Mouse (Mus musculus) heart, adult 2 months (tissue): ENCODE measurements around the gene Foxo6. TPM values are rescaled to one million over a fixed set of nuclear protein-coding genes. Genes with fewer than 3 reads are reported as not detected.

ENCODE experiments used
- DNase-seq, 2 experiments: peaks; one replicate each; pipeline ENCODE4 v3.0.0; 2021
- H3K27ac ChIP-seq: fragments of 200-600 bp; 2 replicates; pipeline ENCODE4 v1.8.1; 2022
- H3K27me3 ChIP-seq: fragments of 200-500 bp; 2 replicates; pipeline ENCODE4 v1.6.1; 2012; ENCODE audit warnings: mild to moderate bottlenecking, low read length, inconsistent platforms, mixed read lengths; ENCODE audit not compliant: control insufficient read depth, insufficient read depth
- H3K36me3 ChIP-seq: fragments of 200-500 bp; 2 replicates; pipeline ENCODE4 v1.6.1; 2012; ENCODE audit warnings: low read length, inconsistent platforms; ENCODE audit not compliant: control insufficient read depth, insufficient read depth
- H3K4me1 ChIP-seq: fragments of 200-500 bp; 2 replicates; pipeline ENCODE4 v1.6.1; 2011; ENCODE audit warnings: low read length; ENCODE audit not compliant: control insufficient read depth, insufficient read depth
- H3K4me3 ChIP-seq: fragments of 200-600 bp; 2 replicates; pipeline ENCODE4 v1.8.1; 2022
- H3K79me2 ChIP-seq: fragments of 200-500 bp; replicated peaks from 2 replicates; pipeline ENCODE4 v1.6.1; 2012; ENCODE audit warnings: mild to moderate bottlenecking, inconsistent platforms, low read length, moderate library complexity, mixed read lengths; ENCODE audit not compliant: control insufficient read depth, insufficient read depth
- H3K9ac ChIP-seq: fragments of 200-500 bp; 2 replicates; pipeline ENCODE4 v1.6.1; 2012; ENCODE audit warnings: low read depth, mild to moderate bottlenecking, control low read depth, inconsistent platforms, low read length, mixed read lengths
- CTCF ChIP-seq: fragments of 200-600 bp; IDR thresholded peaks from 2 replicates; pipeline ENCODE4 v1.8.1; 2022; ENCODE audit warnings: antibody characterized with exemption, mild to moderate bottlenecking, moderate library complexity
- EP300 ChIP-seq: fragments of 200-500 bp; IDR thresholded peaks from 2 replicates; pipeline ENCODE4 v1.6.1; 2011; ENCODE audit warnings: low read depth, low read length, control low read depth; ENCODE audit not compliant: insufficient read depth
- POLR2A ChIP-seq: fragments of 200-500 bp; IDR thresholded peaks from 2 replicates; pipeline ENCODE4 v1.6.1; 2011; ENCODE audit warnings: mild to moderate bottlenecking, low read depth, low read length, control low read depth; ENCODE audit not compliant: insufficient read depth
- WGBS: fragments of 180-500 bp; shearing (Covaris S2); methylation state at CpG from one replicate; pipeline ENCODE4 v1.1.7; 2018; 5-methylcytosine and 5-hydroxymethylcytosine counted together
- intact Hi-C: fragments of 180-260 bp; cut with DNase I; formaldehyde crosslinking; loops from one replicate; pipeline ENCODE4 v1.15.1; 2025
- polyA plus RNA-seq: library from polyadenylated mRNA; depleted of rRNA; stranded (reverse); fragments of >200 nt; gene quantifications from 2 replicates; pipeline ENCODE4 v1.2.3, GENCODE M21; 2012
- total RNA-seq, 2 experiments: library from RNA; stranded (reverse); gene quantifications; 2 replicates each; pipeline ENCODE4 v1.2.3; 2021

The Foxo6 gene
- total and polyA plus RNA-seq, 3 experiments = 3.3 to 5.5 (median 5.4) TPM

- DNase-seq = no peak
- no peaks in the 10 kb centered on the region; the same call in 1 of the 2 replicates for H3K27me3 ChIP-seq
- no peak for TF ChIP-seq EP300
- no peak for TF ChIP-seq POLR2A
- H3K4me3 ChIP-seq = no peak overlapping the region
- 60% methylated on average over 21 of the region's 21 CpGs for WGBS
- H3K4me1 ChIP-seq = no peaks in the 10 kb centered on the region
- intact Hi-C loops = no loop called here
- H3K27ac ChIP-seq = no peak overlapping the region
- no peaks in the 10 kb centered on the region for H3K79me2 ChIP-seq
- no peaks in the 10 kb centered on the region for H3K36me3 ChIP-seq
- no peak overlapping the region for H3K9ac ChIP-seq
These were observed 27.6 kb downstream of the Foxo6 start for GRCm38 (mm10) chr4:120259356-120260181.

- TF ChIP-seq CTCF = no peak
- TF ChIP-seq EP300 = peak; percentile 87
- intact Hi-C loops = no loop called here
- no peaks in the 10 kb centered on the region for H3K79me2 ChIP-seq
- H3K27me3 ChIP-seq = no peaks in the 10 kb centered on the region
- peak; percentile 80 to 88 for DNase-seq
- peaks cover 5% of the 10 kb centered on the region; the same call in 1 of the 2 replicates for H3K4me1 ChIP-seq
- no peak overlapping the region for H3K4me3 ChIP-seq
- no peak overlapping the region for H3K9ac ChIP-seq
- WGBS = 24% methylated on average over 8 of the region's 8 CpGs
- no peaks in the 10 kb centered on the region for H3K36me3 ChIP-seq
- H3K27ac ChIP-seq = peak overlapping the region; percentile 53
These were observed 38.3 kb downstream of the Foxo6 start for GRCm38 (mm10) chr4:120248800-120249261.

- Histone ChIP-seq H3K79me2 (no peaks in the 10 kb centered on the region), H3K4me1 (peaks cover 5% of the 10 kb centered on the region; the same call in 1 of the 2 replicates), H3K4me3 (no peak overlapping the region), H3K27me3 (no peaks in the 10 kb centered on the region; the same call in 1 of the 2 replicates), H3K36me3 (no peaks in the 10 kb centered on the region), H3K9ac (no peak overlapping the region), H3K27ac (peak overlapping the region; percentile 23)
- TF ChIP-seq POLR2A (no peak), EP300 (peak; percentile 94; the same call in 1 of the 2 replicates)
- 13% methylated on average over 5 of the region's 5 CpGs for WGBS
- intact Hi-C loops = no loop called here
- peak; percentile 80 to 90 for DNase-seq
These were observed 39.7 kb downstream of the Foxo6 start for GRCm38 (mm10) chr4:120247412-120247811.

DNA sequence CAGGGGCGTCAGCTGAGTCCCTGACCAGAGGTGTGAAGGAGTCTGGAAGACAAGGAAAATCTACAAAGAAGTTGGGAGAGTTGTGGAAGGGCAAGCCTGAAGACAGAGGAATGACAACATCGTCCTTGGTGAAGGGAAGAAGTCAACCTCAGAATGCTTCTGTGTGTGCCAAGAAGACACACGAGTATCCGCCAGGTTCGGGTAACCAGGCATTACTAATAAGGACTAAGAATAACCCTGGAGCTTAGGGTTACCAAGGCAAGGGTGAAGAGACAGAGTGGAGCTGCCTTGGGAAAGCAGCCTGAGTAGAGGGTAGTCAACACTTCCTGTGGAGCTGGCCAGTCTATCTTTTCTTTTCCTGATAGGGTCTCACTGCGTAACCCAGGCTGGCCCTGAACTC is 41.1 kb downstream of the Foxo6 start:
- TF ChIP-seq POLR2A = no peak
- Histone ChIP-seq H3K4me3 (no peak overlapping the region), H3K27me3 (no peaks in the 10 kb centered on the region; the same call in 1 of the 2 replicates), H3K9ac (no peak overlapping the region), H3K27ac (no peak overlapping the region), H3K4me1 (peaks cover 5% of the 10 kb centered on the region; the same call in 1 of the 2 replicates), H3K36me3 (no peaks in the 10 kb centered on the region), H3K79me2 (no peaks in the 10 kb centered on the region)
- DNase-seq = no peak
- 88% methylated on average over 6 of the region's 6 CpGs for WGBS
- intact Hi-C loops = no loop called here

GRCm38 (mm10) chr4:120242783-120243262 is 44.3 kb downstream of the Foxo6 start:
- H3K4me3 ChIP-seq = no peak overlapping the region
- H3K79me2 ChIP-seq = no peaks in the 10 kb centered on the region
- H3K27me3 ChIP-seq = no peaks in the 10 kb centered on the region; the same call in 1 of the 2 replicates
- intact Hi-C loops = no loop called here
- 3% methylated on average over 10 of the region's 10 CpGs for WGBS
- H3K9ac ChIP-seq = no peak overlapping the region
- DNase-seq = peak in 1 of 2 experiments; percentile 30
- no peaks in the 10 kb centered on the region for H3K36me3 ChIP-seq
- TF ChIP-seq EP300 (no peak), POLR2A (no peak), CTCF (no peak)
- no peak overlapping the region for H3K27ac ChIP-seq
- H3K4me1 ChIP-seq = no peaks in the 10 kb centered on the region

DNA sequence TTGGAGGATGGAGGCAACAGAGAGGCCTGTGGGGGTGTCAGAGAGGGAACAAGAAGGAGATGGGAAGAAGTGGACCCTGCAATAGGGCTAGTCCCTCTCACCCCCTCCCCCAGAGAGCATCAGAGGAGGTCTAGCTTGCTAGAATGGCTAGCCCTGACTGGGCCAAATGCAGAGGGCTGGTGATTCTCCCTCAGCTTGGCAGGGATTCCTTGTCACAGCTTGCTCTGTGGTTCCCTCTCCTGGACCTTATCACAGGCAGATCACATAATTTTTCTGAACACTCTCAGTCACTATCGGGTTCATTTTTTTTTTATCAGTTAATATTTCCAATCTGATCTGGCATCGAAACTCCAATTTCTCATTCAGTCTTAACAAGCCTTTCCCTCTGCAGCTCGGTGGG is 46.0 kb downstream of the Foxo6 start:
- 68% methylated on average over 3 of the region's 3 CpGs for WGBS

More for the DNA sequence above, 46.0 kb downstream of the Foxo6 start:
- H3K36me3 ChIP-seq = no peaks in the 10 kb centered on the region
- TF ChIP-seq POLR2A (no peak), CTCF (no peak), EP300 (no peak)
- no peak overlapping the region for H3K4me3 ChIP-seq
- H3K79me2 ChIP-seq = no peaks in the 10 kb centered on the region
- no peaks in the 10 kb centered on the region for H3K4me1 ChIP-seq
- no peaks in the 10 kb centered on the region; the same call in 1 of the 2 replicates for H3K27me3 ChIP-seq
- H3K27ac ChIP-seq = no peak overlapping the region
- DNase-seq = no peak
- no peak overlapping the region for H3K9ac ChIP-seq
- intact Hi-C loops = no loop called here
